Mouse (Mus musculus) ZHBTc4 (cell line): ENCODE measurements around the gene Stk24.
"Not testable (repeated sequence)": the region's sequence is repeated elsewhere in the genome, so short reads cannot be mapped to it uniquely, and the experiment has no call there.

Experiments used
- DNase-seq: peaks from one replicate; pipeline ENCODE4 v3.0.0-alpha.2; 2011; ENCODE audit warnings: low read depth, low spot score

Gene Stk24

DNA sequence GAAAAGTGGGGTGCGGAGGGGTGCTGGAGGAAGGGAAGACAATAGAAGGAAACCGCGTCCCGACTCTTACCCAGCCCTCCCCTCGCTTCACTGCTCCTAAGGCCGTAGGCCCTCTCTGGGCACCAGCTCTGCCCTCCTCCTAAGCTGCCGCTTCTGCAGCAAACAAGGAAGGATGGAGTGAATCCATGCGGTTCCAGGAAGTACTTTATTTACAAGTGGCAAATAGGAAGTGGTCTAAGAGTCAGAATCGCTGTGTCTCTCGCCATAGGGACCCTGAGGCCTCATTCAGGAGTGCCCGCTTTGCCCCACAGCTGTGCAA, at the start of gene Stk24:
Gene Stk24, minus strand, starts transcription at position 185 of the 319 bp plus-strand sequence.
- peak; percentile 63 for DNase-seq

DNA sequence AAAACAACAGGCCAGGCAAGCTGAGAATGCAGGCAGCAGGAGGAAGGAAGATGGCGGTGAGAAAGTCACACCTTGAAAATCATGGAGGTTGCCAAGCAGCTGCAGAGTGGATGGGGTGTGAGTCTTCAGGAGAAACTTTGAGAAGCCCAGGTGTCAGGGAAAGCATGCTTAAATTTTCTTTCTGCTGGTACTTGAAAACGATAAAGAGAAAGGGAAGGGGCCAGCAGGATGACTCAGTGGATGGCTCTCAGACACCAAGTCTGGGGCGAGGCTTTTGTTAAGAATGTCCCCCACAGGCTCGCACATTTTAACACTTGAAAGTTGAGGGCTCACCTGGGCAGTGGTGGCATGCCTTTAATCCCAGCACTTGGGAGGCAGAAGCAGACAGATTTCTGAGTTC, 48.3 kb upstream of the Stk24 start:
- peak; percentile 48 for DNase-seq

DNA sequence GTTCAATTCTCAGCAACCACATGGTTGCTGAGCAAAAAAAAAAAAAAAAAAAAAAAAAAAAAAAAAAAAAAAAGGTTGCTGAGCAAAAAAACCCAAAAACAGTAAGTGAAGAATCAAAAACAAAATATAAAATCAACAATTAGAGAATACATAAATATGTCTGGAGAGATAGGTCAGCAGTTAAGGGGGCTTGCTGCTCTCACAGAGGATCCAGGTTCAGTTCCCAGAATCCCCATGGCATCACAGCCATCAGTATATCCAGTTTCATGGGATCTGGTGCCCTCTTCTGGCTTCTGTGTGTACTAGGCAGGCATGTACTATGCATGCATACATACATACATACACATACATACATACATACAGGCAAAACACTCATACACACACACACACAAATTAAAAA, 46.9 kb upstream of the Stk24 start:
- peak; percentile 79 for DNase-seq

DNA sequence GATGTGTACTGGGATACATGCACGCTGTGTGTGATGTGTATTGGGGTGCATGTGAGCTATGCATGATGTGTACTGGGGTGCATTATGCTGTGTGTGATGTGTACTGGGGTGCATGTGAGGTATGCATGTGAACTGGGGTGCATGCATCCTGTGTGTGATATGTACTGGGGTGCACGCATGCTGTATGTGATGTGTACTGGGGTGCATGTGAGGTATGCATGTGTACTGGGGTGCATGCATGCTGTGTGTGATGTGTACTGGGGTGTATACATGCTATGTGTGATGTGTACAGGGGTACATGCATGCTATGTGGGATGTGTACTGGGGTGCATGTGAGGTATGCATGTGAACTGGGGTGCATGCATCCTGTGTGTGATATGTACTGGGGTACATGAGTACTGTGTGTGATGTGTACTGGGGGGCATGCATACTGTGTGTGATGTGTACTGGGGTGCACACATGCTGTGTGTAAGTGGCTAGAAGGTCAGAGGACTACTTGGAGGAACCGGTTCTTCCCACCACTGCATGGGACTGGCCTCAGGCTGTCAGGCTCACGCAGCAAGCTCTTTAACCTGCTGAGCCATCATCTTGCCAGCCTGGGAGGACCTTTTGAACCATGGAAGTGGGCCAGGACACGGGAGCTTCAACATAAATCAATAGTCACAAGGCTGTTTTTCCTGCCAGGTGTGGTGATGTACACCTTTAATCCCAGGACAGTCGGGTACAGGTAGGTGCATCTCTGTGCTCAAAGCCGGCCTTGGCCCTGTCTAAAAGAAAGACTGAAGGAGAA, 45.4 kb upstream of the Stk24 start:
- no peak for DNase-seq

DNA sequence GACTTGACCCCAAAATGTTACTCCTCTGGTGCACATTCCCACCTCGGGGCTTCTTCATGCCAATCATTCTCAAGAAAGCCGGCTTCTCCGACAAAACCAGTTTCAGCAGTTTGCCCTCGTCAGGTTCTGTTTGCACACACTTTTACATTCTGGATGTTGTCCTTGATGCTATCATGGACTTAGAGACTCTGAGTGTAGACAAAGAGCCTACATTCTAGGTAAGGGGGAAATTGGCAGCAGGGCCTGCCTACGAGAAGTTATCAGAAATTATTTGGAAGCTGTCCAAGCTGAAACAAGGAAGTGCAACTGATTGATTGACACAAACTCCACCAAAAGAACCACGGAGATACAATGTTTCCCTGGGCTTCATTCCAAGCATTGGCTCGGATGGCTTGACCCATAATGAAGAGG, 43.5 kb upstream of the Stk24 start:
- DNase-seq: no peak

DNA sequence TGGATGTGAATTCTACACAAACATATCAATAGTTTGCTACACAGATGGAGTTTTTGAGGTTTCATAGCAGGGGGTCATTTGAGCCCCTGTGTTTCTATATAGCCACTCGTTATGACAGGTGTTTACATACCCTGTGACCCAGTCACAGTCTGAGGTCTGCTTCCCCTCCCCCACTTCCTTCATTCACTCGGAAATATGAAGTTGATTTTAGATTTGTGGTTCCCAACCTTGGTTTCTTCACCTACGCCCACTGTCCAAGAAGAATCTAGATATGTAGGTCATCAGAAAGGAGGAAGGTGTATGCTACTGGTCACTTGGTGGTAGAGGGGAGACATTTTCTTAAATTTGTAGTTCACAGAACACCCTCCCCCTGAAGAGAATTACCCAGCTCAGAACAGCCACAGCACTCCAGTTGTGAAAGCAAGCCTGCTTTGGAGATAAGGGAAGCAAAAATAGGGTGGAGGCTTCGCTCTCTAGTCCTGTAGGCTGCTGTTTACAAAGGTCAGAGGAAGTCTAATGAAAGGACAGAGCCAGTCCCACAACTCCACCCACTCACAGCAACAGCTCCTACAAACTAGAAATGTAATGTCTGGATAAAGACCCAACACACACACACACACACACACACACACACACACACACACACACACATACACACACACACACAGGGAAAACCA, 43.0 kb upstream of the Stk24 start:
- DNase-seq: no peak

DNA sequence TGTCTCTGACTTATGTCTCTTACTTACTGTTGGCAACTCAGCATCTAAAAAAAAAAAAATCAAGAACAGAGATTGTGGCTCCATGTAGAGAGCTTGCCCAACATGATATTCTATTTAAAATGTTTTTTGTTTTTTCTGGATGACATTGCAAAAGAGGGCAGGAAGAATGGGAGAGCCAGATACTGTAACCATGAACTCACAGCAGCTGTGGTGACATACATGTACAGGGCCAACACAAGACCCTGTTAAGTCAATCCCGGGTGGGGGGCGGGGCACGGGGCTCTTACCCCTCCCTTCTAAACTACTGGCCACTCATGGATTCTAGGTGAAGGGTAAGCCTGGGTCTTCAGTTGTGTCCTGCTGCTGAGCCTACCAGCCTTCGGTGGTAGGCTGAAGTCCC, 42.2 kb upstream of the Stk24 start:
- no peak for DNase-seq

DNA sequence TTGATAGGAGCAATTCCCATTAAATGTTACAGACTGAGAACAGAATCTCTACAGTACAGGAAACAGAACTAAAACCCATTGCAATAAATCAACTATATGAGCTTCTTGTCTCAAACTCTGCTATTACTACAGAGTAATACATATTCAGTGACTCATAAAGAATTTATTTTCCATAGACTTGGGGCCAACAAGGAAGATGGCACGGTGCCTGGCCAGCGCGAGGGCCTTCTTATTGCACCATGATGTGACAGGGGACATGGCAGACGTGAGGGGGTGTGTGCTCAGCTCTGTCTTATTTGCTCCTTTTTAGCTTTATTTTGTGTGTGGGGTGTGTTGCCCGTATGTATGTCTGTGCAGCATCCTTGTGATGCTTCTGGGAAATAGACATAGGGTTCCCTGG, 37.8 kb upstream of the Stk24 start:
- no peak for DNase-seq

DNA sequence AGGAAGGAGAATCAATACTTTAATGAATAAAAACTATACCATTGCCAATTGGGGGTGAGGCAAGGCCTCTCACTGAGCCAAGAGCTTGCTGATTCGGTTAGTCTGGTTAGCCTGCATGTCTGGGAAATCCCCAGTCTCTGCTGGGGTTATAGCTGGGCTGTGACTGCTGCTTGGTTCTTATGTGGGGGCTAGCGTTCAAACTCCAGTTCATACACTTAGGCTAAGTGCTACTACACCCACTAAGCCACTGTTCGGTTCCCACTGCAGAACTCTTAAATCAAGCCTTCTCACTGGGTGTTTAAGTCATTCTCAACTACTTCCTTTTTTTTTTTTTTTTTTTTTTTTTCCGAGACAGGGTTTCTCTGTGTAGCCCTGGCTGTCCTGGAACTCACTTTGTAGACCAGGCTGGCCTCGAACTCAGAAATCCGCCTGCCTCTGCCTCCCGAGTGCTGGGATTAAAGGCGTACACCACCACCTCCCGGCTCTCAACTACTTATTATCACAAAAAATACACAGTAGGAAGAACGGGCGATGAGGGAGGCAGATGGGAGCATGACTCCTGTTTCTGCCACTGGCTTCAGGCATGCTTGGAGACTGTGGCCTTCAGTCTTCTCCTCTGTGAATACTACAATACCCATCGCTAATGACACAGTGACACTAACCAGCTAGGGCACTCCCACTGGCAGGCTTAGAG, 37.0 kb upstream of the Stk24 start:
- DNase-seq: no peak

DNA sequence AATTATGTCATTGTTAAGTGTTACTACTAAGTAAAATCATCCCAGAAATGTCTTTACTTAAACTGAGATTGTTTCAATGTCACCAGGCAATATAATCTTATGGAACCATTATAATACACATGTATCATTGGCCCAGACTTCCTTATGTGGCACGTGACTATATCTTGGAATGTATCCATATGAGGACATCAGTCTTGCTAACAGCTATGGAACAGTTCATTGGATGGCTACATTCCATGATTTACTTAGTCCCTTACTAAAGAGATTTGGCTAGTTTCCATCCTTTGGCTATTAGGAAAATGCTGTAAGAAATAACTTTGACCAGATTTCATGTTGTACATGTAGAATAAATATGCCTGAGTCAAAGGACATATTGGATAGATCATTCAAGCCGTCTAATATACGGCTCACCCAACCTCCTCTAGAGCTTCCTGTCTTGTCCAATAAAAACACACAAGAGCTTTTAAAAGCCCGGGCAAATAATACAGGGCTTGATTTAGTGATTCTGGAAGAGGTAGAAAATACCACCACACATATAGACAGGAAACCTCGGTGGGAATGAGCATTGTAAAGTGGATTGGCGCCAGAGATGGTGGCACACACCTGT, 34.9 kb upstream of the Stk24 start:
- DNase-seq: no peak

DNA sequence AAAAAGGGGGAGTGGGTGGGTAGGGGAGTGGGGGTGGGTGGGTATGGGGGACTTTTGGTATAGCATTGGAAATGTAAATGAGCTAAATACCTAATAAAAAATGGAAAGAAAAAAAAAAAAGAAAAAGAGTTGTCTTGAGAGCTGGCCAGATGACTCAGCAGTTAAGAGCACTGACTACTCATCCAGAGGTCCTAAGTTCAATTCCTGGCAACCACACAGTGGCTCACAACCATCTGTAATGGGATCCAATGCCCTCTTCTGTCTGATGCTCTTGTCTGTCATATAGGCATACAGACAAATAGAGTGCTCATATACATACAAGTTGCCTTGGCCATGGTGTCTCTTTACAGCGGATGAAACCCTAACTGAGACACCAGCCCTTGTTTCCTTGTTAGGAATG, 33.9 kb upstream of the Stk24 start:
- DNase-seq: not testable (repeated sequence)

DNA sequence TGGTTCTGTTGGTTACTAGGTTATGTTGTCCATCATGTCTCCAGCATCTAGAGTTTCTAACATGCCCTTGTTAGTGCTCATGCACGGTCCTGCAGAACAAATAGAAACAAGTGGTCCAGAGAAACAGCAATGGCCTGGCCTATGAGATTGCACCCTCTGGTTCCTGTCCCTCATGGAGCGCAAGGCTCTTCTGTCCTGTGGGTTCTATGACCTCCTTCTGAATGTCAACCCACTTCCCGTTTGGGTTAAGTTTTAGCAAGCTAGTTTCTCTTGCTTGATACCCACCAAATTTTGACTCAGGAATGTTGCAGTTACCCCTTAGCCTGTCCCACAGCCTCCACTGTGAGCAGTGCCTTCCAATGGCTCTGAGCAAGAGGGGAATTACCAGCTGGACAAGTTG, 29.1 kb upstream of the Stk24 start:
- DNase-seq: no peak

DNA sequence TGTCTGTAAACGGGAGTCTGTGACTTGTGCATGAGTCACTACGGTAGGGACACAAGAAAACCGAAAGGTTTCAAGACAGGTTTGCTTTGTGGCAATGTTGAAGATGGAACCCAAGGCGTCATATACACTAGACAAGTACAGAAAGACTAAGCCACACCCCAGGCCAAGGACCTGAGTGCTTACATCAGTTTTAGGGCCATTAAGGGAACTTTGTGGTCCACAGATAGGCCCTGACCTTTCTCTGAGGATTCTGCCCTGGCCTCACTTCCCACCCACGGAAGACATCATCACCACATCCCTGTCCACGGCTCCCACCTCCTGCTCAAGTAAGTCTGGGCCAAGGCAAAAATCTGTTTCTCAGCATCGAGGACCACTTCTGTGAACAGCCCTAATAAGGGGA, 27.1 kb upstream of the Stk24 start:
- no peak for DNase-seq

DNA sequence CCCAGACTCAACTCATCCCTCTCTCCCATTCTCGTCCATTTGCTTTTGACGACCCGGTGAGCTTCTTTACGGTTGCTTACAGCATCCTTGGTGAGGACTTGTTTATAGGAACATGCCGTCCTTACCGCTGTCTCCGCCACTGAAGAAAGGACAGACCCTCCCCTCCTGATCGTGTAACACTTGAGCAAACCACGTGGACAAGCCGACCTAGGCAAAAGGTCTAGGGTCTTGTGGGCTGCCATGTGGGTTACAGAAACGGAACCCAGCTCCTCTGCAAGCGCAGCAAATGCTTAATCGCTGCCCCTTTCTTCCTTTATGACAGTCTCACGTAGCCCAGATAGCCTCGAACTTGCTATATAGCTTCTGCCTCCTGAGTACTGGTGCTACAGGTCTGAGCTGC, 25.7 kb upstream of the Stk24 start:
- DNase-seq: peak; percentile 29

DNA sequence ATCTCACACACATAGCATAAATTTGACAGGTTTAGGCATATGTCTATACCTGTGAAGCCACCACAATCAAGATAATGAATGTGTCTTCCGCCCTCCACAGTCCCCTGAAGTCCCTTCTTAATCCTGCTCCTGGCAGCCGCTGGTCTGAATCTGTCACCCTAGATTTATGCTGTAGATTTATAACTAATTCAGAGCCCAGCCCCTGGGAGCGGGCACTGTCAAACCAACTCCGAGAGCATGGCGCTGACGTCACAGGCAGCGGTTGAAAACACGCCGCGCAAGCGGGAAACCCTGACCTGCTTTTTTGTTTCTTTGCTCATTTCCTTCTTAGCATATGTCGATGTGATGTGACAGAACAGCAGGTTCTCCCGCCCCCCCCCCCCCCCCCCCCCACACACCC, 25.3 kb upstream of the Stk24 start:
- peak; percentile 38 for DNase-seq

DNA sequence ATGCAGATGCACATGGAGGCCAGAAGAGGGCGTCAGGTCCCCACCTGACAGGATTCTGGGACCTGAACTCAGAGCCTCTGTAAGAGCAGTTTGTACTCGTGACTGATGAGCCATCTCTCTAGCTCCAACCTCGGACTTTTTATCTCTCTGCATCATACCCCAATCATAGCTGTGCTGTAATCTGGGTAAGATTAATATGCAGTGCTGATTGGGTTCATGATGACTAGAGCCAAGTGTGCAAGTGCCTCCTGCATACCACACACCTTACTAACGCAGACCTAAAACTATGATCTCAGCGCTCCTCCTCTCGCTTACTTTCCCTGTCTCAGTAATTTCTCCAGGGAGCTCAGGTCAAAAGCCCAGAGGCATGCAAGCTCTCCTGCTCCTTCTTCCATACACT, 19.9 kb upstream of the Stk24 start:
- DNase-seq: peak; percentile 57

DNA sequence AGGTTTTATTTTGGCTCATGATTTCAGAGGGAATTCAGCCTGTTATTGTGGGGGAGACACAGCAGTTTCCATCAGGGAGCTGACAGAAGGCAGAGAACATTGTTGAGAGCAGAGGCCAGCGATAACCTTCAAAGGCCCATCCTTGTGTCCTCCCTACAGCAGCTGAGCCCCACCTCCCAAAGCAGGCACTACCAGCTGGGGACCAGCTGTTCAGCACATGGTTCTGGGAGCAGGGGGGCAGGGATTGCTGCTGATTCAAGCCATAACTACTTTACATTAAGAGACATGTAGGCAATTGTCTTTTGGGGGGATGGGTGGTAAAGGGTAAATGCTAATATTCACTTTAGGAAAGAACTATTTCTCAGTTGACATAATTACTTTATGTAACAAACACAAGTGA, 17.7 kb upstream of the Stk24 start:
- DNase-seq: no peak

DNA sequence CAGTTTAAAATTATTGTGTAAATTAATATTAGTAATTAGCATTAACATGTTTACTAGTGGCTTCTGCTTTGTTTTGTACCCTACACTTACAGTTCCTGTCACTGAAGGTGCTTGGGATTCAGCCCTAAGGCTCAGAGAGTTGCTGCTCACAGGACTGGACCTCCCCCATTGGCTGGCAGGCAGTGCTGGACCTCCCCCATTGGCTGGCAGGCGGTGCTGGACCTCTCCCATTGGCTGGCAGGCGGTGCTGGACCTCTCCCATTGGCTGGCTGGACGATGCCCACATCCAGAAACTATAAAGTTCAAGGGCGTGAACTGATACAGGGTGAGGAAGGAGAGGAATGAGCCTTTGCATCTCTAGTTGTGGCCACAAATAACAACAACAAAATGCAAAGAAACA, 15.3 kb upstream of the Stk24 start:
- peak; percentile 62 for DNase-seq

DNA sequence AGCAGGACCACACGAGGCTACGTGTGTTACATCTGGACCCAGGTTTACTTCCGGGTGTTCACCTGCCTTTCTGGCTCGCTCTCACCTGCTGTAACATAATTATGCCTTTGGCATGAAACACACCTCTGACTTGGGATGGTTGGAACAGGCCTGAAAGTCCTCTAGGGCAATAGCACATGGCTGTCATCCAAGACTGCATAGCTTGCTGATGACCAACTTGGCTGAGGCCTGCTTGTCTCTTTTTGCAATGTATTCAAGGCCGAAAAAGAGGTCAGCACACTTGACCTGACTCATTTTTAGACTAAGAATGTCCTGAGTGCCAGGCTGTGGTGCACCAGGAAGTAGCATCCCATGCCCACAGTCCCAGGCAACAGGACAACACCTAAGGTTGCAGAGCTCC, 12.1 kb upstream of the Stk24 start:
- DNase-seq: no peak

DNA sequence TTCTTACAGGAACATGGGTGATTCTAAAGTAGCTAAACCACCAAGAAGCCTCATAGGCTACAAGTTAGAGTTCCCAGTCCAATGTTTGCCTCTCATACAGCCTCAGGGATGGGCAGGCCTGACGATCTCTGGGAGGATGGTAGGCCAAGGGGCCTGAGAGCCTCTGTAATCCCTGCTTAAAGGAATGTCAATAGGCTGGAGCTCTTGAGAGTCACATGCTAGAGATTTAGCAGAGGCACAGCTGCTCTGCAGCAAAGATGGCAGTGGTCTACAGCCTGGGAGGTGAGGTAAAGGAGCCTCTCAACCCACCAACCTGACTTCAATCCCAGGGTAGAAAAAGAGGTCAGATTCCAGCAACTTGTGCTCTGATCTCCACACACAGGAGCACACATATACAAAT, 7.9 kb upstream of the Stk24 start:
- DNase-seq: no peak

DNA sequence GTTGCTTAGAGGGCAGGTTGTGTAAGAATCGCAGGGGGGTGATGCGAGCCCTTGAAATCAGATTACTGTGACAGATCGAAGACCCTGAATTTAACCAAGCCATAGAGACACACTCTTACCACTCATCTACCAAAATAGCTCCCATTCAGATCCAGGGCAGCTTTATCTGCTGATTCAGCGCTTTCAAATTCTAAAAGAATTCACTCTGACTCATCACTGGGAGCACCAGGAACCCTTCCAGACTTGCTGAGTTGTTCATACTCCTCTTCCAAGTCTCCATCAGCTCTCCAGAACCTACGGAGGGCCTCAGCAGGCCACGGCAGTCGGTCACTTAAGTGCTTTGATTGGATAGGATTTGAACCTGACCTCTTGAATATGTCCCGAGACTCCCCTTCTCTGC, 5.6 kb upstream of the Stk24 start:
- DNase-seq: no peak

DNA sequence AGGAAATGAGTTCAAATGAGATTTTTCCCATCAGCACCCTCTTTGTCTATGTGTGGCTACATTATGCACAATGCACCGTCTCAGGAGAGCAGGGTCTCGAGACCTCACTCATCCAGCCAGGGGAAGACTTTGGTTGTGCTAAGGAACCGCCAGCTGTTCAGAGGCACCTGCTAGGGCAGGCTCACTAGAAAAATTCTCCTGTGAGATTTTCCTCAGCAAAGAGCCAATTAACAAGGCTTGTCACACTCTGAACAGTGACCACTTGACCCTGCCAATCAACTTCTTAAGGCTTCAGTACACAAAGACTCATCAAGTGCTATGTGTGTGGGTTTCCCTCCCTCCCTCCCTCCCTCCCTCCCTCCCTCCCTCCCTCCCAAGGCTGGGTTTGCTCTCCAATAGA, 4.0 kb upstream of the Stk24 start:
- no peak for DNase-seq
